Mouse (Mus musculus): Measurements from ENCODE around the gene Ttc24.

- TF ChIP-seq CTCF (IDR thresholded peaks at IDR 0.05; ENCODE audit: extremely low read depth, insufficient read depth, insufficient read length, insufficient replicate concordance) (no peak), POLR2A (IDR thresholded peaks at IDR 0.05; ENCODE audit: low read depth, low read length) (no peak)
Observed at GRCm38 (mm10) chr3:88125195-88125594, 47.1 kb upstream of the Ttc24 start.

All from spleen, adult 2 months (tissue).